Mouse (Mus musculus) midbrain, embryonic 11.5 days (tissue): ENCODE measurements at regions not wholly inside any gene's neighbourhood (a gene's known extent, or its start where the extent isn't known, plus 50 kb on each side); places are given as distances from the start of the nearest gene placed in this dataset.

Experiments used
- ATAC-seq: fragments of 200-750 bp; cut with Nextera tagmentation; 2 replicates; pipeline ENCODE4 v1.8.0; 2017; ENCODE audit warnings: moderate TSS enrichment, moderate library complexity; ENCODE audit not compliant: low FRiP score
- DNase-seq: peaks from one replicate; pipeline ENCODE4 v3.0.0; 2015; ENCODE audit warnings: low spot score; ENCODE audit errors: missing footprints
- H3K27ac ChIP-seq: fragments of 300-500 bp; sonication (generic); 2 replicates; pipeline ENCODE4 v1.5.1; 2014; ENCODE audit warnings: low read depth, low read length
- H3K27me3 ChIP-seq: fragments of 300-500 bp; sonication (generic); 2 replicates; pipeline ENCODE4 v1.6.1; 2014; ENCODE audit warnings: mild to moderate bottlenecking, low read length, moderate library complexity, mixed read lengths; ENCODE audit not compliant: control insufficient read depth, insufficient read depth
- H3K36me3 ChIP-seq: fragments of 300-500 bp; sonication (generic); 2 replicates; pipeline ENCODE4 v1.6.1; 2014; ENCODE audit warnings: mild to moderate bottlenecking, low read length, moderate library complexity, mixed read lengths; ENCODE audit not compliant: control insufficient read depth, insufficient read depth
- H3K4me1 ChIP-seq: fragments of 300-500 bp; sonication (generic); 2 replicates; pipeline ENCODE4 v1.6.1; 2014; ENCODE audit warnings: low read length; ENCODE audit not compliant: control insufficient read depth, insufficient read depth
- H3K4me2 ChIP-seq: fragments of 300-500 bp; sonication (generic); 2 replicates; pipeline ENCODE4 v1.6.1; 2014; ENCODE audit warnings: mild to moderate bottlenecking, moderate library complexity
- H3K4me3 ChIP-seq: fragments of 300-500 bp; sonication (generic); 2 replicates; pipeline ENCODE4 v1.5.1; 2014; ENCODE audit warnings: low read depth, low read length
- H3K9ac ChIP-seq: fragments of 300-500 bp; sonication (generic); 2 replicates; pipeline ENCODE4 v1.6.1; 2014; ENCODE audit warnings: low read length
- H3K9me3 ChIP-seq: fragments of 300-500 bp; sonication (generic); 2 replicates; pipeline ENCODE4 v1.6.1; 2016; ENCODE audit warnings: low read length; ENCODE audit not compliant: control insufficient read depth
- WGBS: fragments of 180-500 bp; shearing (Covaris S2); extraction: QIAGEN DNeasy Blood & Tissue Kit; methylation state at CpG from one replicate; pipeline ENCODE4 v1.1.7; 2014; 5-methylcytosine and 5-hydroxymethylcytosine counted together

DNA sequence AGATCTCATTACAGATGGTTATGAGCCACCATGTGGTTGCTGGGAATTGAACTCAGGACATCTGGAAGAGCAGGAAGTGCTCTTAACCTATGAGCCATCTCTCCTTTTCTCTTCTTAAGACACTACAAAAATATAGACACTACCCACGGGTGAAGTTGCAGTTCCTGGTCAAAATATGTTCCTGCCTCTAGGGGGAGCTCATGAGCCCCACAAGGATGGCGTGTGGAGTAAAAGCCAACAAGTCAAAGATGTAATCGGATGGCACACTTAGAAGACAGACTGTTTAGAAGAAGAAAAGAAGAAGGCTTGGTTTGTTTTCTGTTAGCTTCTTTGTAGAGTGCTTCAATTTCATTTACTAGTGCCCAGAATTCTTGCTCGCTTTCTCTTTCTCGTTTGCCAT lies 161.7 kb downstream of the Minar1 start:
- DNase-seq (peak; percentile 90), ATAC-seq (peak; percentile 73; the same call in 1 of the 2 replicates)
- Histone ChIP-seq H3K4me2 (no peak overlapping the region), H3K9me3 (no peaks in the 10 kb centered on the region), H3K27ac (no peak overlapping the region), H3K4me1 (no peaks in the 10 kb centered on the region), H3K27me3 (no peaks in the 10 kb centered on the region), H3K36me3 (no peaks in the 10 kb centered on the region), H3K9ac (no peak overlapping the region), H3K4me3 (no peak overlapping the region)
- WGBS = 46% methylated on average over 5 of the region's 5 CpGs

DNA sequence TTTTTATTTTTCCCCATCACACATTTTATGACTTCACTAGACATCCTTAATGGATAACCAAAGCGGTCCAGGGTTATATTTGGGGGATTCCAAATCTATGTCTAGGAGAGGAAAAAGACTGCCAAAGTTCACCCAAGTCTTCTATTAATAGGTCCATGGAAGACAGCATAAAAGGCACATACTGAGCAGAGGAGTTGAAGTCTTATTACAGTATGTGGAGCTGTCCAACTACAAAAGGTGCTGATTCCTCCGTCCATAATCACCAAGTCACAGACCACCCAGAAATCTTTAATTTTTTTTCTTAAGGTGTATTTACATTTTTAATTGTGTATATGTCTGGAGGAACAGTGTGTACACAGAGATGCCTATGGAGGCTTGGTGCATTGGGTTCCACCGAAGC lies 166.3 kb downstream of the Minar1 start:
- Histone ChIP-seq H3K9ac (no peak overlapping the region), H3K27ac (no peak overlapping the region), H3K9me3 (no peaks in the 10 kb centered on the region), H3K4me3 (no peak overlapping the region), H3K36me3 (no peaks in the 10 kb centered on the region), H3K4me2 (no peak overlapping the region), H3K4me1 (no peaks in the 10 kb centered on the region), H3K27me3 (no peaks in the 10 kb centered on the region)
- ATAC-seq (no peak), DNase-seq (no peak)
- 84% methylated on average over 3 of the region's 3 CpGs for WGBS

DNA sequence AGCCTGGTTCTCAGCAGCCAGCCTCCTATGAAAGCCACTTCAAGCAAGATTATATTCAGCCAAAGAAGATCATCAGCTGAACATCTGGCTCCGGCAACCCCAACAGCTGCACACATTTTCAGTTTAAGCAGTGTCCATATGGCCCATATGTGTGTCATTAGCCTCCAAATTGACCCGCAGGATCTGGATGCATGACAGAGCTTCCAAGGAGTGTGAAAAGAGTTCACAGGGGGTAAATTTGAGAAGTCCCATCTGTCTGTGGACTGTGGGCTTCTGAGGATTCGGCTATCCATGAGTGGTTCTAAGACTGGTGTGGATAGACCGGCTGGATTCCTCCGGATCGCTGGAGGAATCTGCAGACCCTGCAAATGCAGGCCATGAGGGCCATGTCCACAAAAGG lies 173.3 kb downstream of the Minar1 start:
- Histone ChIP-seq H3K4me3 (no peak overlapping the region), H3K27ac (no peak overlapping the region), H3K9me3 (no peaks in the 10 kb centered on the region), H3K4me1 (no peaks in the 10 kb centered on the region), H3K4me2 (no peak overlapping the region), H3K27me3 (no peaks in the 10 kb centered on the region), H3K9ac (no peak overlapping the region), H3K36me3 (no peaks in the 10 kb centered on the region)
- DNase-seq (no peak), ATAC-seq (no peak)
- WGBS = 83% methylated on average over 6 of the region's 6 CpGs
